Mouse (Mus musculus) erythroblast, embryonic 14.5 days (primary cell): ENCODE measurements around the gene Ilkap.

Source experiments
- GATA1 ChIP-seq: IDR thresholded peaks from 2 replicates; pipeline ENCODE4 v1.6.1; 2012; ENCODE audit warnings: low read length, inconsistent platforms, mixed read lengths
- TAL1 ChIP-seq: IDR thresholded peaks from 3 replicates; pipeline ENCODE4 v1.6.1; 2012; ENCODE audit warnings: low read length, inconsistent platforms, mixed read lengths

- no peak for TF ChIP-seq TAL1
- no peak for TF ChIP-seq GATA1
Observed at GRCm38 (mm10) chr1:91381091-91381471, 17.5 kb downstream of the Ilkap start.
